Mouse (Mus musculus) forebrain, embryonic 12.5 days (tissue): ENCODE measurements around the gene Slc45a1. TPM values are rescaled to one million over a fixed set of nuclear protein-coding genes. Genes with fewer than 3 reads are reported as not detected.
A peak's percentile ranks its signal among the peaks of the same experiment; 100 is the strongest.

Experiments
- ATAC-seq: fragments of 200-750 bp; cut with Nextera tagmentation; 2 replicates; pipeline ENCODE4 v1.8.0; 2017; ENCODE audit warnings: moderate TSS enrichment; ENCODE audit not compliant: low FRiP score
- H3K27ac ChIP-seq: fragments of 300-500 bp; sonication (generic); 2 replicates; pipeline ENCODE4 v1.5.1; 2016; ENCODE audit warnings: mild to moderate bottlenecking
- H3K27me3 ChIP-seq: fragments of 300-500 bp; sonication (generic); 2 replicates; pipeline ENCODE4 v1.6.1; 2016; ENCODE audit warnings: mild to moderate bottlenecking
- H3K36me3 ChIP-seq: fragments of 300-500 bp; sonication (generic); replicated peaks from 2 replicates; pipeline ENCODE4 v1.6.1; 2016; ENCODE audit warnings: mild to moderate bottlenecking
- H3K4me1 ChIP-seq: fragments of 300-500 bp; sonication (generic); 2 replicates; pipeline ENCODE4 v1.6.1; 2016
- H3K4me2 ChIP-seq: fragments of 300-500 bp; sonication (generic); 2 replicates; pipeline ENCODE4 v1.6.1; 2016; ENCODE audit warnings: mild to moderate bottlenecking, moderate library complexity
- H3K4me3 ChIP-seq: fragments of 300-500 bp; sonication (generic); replicated peaks from 2 replicates; pipeline ENCODE4 v1.5.1; 2016; ENCODE audit warnings: mild to moderate bottlenecking
- H3K9ac ChIP-seq: fragments of 300-500 bp; sonication (generic); 2 replicates; pipeline ENCODE4 v1.6.1; 2016; ENCODE audit warnings: mild to moderate bottlenecking
- H3K9me3 ChIP-seq: fragments of 300-500 bp; sonication (generic); 2 replicates; pipeline ENCODE4 v1.6.1; 2016
- WGBS: fragments of 180-500 bp; shearing (Covaris S2); methylation state at CpG from one replicate; pipeline ENCODE4 v1.1.7; 2016; 5-methylcytosine and 5-hydroxymethylcytosine counted together
- polyA plus RNA-seq: library from polyadenylated mRNA; unstranded; fragments of >200 nt; fragmentation: Nextera tagmentation; extraction: Ambion mirVana; gene quantifications from 2 replicates; pipeline ENCODE4 v1.2.1, GENCODE M21; 2016

Gene Slc45a1
- polyA plus RNA-seq, 1 experiment from 2014 or later = 7.3 TPM

- WGBS = 96% methylated on average over 20 of the region's 20 CpGs
Measured at GRCm38 (mm10) chr4:150678789-150679188, 26.8 kb upstream of the Slc45a1 start.

DNA sequence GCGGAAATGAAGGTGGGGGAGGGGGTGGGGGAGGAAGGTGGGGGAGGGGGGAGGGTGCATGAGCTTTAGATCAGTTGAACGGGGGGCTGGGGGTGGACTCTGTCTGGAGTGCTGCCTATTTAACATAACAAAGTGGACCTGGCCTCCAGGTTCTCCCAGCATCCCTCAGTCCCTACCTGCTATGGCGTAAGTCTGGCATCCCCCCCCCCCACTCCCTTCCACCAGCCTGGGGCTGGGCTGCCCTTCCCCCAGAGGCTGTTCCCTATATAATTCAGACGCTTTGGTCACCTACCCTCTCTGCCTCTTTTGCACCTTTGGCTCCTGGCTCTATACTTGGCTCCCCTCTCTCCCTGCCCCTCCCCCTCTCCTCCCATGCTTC is 25.9 kb upstream of the Slc45a1 start:
- 0 out of 2 replicates have a peak, but pooled peaks cover 14% of the 10 kb centered on the region for H3K27me3 ChIP-seq
- no peak overlapping the region for H3K27ac ChIP-seq
- WGBS = 6% methylated on average over 4 of the region's 4 CpGs
- H3K4me1 ChIP-seq = peaks cover 11% of the 10 kb centered on the region
- no peak for ATAC-seq
- no peaks in the 10 kb centered on the region for H3K9me3 ChIP-seq
- no peaks in the 10 kb centered on the region for H3K36me3 ChIP-seq
- H3K4me2 ChIP-seq = 0 out of 2 replicates have a peak overlapping the region, but pooled peaks have one; percentile 17
- no peak overlapping the region for H3K4me3 ChIP-seq
- H3K9ac ChIP-seq = no peak overlapping the region

More at GRCm38 (mm10) chr4:150678789-150679188, 26.8 kb upstream of the Slc45a1 start:
- Histone ChIP-seq H3K9ac (no peak overlapping the region), H3K4me3 (no peak overlapping the region), H3K4me1 (peaks cover 11% of the 10 kb centered on the region), H3K4me2 (no peak overlapping the region), H3K27ac (no peak overlapping the region), H3K9me3 (no peaks in the 10 kb centered on the region), H3K27me3 (0 out of 2 replicates have a peak, but pooled peaks cover 6% of the 10 kb centered on the region), H3K36me3 (no peaks in the 10 kb centered on the region)
- ATAC-seq = no peak

- Histone ChIP-seq H3K4me2 (0 out of 2 replicates have a peak overlapping the region, but pooled peaks have one; percentile 17), H3K4me1 (peaks cover 11% of the 10 kb centered on the region), H3K27ac (no peak overlapping the region), H3K9me3 (no peaks in the 10 kb centered on the region), H3K9ac (no peak overlapping the region), H3K4me3 (no peak overlapping the region), H3K27me3 (0 out of 2 replicates have a peak, but pooled peaks cover 14% of the 10 kb centered on the region), H3K36me3 (no peaks in the 10 kb centered on the region)
- 14% methylated on average over 10 of the region's 10 CpGs for WGBS
- ATAC-seq = no peak
Measured at GRCm38 (mm10) chr4:150677126-150677845, 25.3 kb upstream of the Slc45a1 start.

DNA sequence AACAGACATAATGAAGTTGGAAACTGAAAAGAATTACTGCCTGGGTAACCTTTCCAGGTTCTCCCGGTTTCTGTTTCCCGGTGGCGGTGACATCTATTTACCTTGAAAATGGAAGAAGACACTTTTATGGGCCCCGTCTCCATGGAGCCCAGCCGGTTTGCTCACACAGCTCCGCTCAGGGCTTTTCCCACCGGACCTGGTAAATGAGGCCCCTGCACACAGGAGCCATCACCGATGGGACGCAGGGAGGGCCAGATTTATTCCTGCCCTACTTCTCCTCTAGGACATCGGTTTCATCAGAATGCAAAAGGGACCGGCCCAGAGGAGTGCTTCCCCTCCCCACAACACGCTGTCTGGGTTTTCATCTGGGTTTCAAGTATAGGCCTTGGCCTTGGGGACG is 24.1 kb upstream of the Slc45a1 start:
- WGBS = 91% methylated on average over 13 of the region's 13 CpGs
- peaks cover 11% of the 10 kb centered on the region for H3K4me1 ChIP-seq

GRCm38 (mm10) chr4:150675274-150675673 is 23.3 kb upstream of the Slc45a1 start:
- 91% methylated on average over 10 of the region's 10 CpGs for WGBS
- no peak overlapping the region for H3K4me3 ChIP-seq
- H3K27me3 ChIP-seq = 0 out of 2 replicates have a peak, but pooled peaks cover 14% of the 10 kb centered on the region
- H3K36me3 ChIP-seq = no peaks in the 10 kb centered on the region
- no peak overlapping the region for H3K27ac ChIP-seq
- ATAC-seq = no peak
- no peak overlapping the region for H3K9ac ChIP-seq
- H3K4me2 ChIP-seq = no peak overlapping the region
- no peaks in the 10 kb centered on the region for H3K9me3 ChIP-seq
- peaks cover 11% of the 10 kb centered on the region for H3K4me1 ChIP-seq

More for the DNA sequence above, 24.1 kb upstream of the Slc45a1 start:
- no peaks in the 10 kb centered on the region for H3K36me3 ChIP-seq
- H3K9ac ChIP-seq = no peak overlapping the region
- H3K27ac ChIP-seq = no peak overlapping the region
- no peak overlapping the region for H3K4me3 ChIP-seq
- H3K4me2 ChIP-seq = no peak overlapping the region
- H3K27me3 ChIP-seq = 0 out of 2 replicates have a peak, but pooled peaks cover 14% of the 10 kb centered on the region
- no peak for ATAC-seq
- H3K9me3 ChIP-seq = no peaks in the 10 kb centered on the region

DNA sequence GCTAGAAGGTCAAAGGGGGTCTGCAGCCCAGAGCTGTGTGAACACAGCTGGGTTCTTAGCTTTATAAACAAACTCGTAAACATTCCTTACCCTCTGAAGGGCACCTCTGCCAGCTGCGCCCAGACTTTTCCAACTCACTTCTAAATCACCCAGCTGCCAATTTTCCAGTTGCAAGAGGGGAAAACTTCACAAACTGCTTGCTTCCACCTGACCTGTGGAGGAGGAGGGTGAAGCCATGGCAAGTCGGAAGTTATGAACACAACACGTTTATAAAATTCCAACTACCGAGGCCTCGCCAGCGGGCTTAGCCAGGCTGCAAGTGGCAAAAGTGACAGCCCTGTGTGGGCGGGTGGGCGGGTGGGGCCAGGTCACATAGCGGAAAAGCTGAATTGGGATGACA is 13.8 kb upstream of the Slc45a1 start:
- ATAC-seq = no peak
- H3K4me2 ChIP-seq = no peak overlapping the region
- no peaks in the 10 kb centered on the region for H3K9me3 ChIP-seq
- H3K27me3 ChIP-seq = peaks cover 19% of the 10 kb centered on the region; the same call in 1 of the 2 replicates
- H3K4me1 ChIP-seq = peaks cover 11% of the 10 kb centered on the region
- H3K27ac ChIP-seq = no peak overlapping the region
- no peaks in the 10 kb centered on the region for H3K36me3 ChIP-seq
- no peak overlapping the region for H3K9ac ChIP-seq
- no peak overlapping the region for H3K4me3 ChIP-seq
- WGBS = 89% methylated on average over 10 of the region's 10 CpGs

DNA sequence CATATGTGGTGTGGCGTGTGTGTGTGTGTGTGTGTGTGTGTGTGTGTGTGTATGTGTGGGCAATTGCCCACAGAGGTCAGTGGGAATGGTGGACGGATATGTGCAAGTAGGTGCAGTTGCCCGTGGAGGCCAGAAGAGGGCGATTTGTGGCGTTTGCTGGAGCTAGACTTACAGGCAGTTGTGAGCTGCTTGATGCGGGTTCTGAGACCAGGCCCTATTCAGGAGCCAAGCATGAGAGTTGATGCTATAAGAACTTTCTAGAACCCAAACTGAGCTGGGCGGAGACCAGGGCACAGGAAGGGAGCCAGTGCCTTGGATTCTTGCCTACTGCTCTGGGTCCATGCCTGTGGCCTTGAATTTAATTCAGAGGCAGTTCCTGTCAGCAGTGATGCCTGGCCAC is 12.8 kb upstream of the Slc45a1 start:
- H3K27ac ChIP-seq = no peak overlapping the region
- WGBS = 85% methylated on average over 7 of the region's 7 CpGs

DNA sequence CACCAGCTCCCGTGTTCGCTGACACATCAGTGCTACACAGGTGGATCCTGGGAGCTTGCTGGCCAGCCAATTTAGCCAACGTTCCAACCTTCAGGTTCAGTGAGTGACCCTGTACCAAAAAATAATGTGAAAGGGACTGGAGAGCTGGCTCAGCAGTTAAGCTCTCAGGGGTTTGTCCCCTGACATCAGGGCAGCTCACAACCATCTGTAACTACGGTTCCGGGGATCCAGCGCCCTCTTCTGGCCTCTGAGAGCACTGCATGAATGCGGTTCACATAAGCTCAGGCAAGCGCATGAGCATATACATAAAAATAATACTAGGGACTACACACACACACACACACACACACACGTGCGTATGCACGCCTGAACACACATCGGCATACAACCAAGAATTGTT is 11.2 kb upstream of the Slc45a1 start:
- ATAC-seq = no peak
- WGBS = 52% methylated on average over 12 of the region's 12 CpGs
- H3K9ac ChIP-seq = no peak overlapping the region
- H3K4me3 ChIP-seq = no peak overlapping the region
- no peak overlapping the region for H3K27ac ChIP-seq
- no peak overlapping the region for H3K4me2 ChIP-seq
- H3K9me3 ChIP-seq = no peaks in the 10 kb centered on the region
- peaks cover 19% of the 10 kb centered on the region; the same call in 1 of the 2 replicates for H3K27me3 ChIP-seq
- H3K36me3 ChIP-seq = no peaks in the 10 kb centered on the region
- peaks cover 11% of the 10 kb centered on the region for H3K4me1 ChIP-seq

More for the DNA sequence above, 12.8 kb upstream of the Slc45a1 start:
- H3K9ac ChIP-seq = no peak overlapping the region
- peaks cover 11% of the 10 kb centered on the region for H3K4me1 ChIP-seq
- no peak overlapping the region for H3K4me3 ChIP-seq
- no peak overlapping the region for H3K4me2 ChIP-seq
- peaks cover 19% of the 10 kb centered on the region; the same call in 1 of the 2 replicates for H3K27me3 ChIP-seq
- no peak for ATAC-seq
- no peaks in the 10 kb centered on the region for H3K9me3 ChIP-seq
- H3K36me3 ChIP-seq = no peaks in the 10 kb centered on the region

- peak overlapping the region; percentile 37 for H3K4me2 ChIP-seq
- no peak overlapping the region for H3K9ac ChIP-seq
- peak overlapping the region; percentile 1; the same call in 1 of the 2 replicates for H3K4me3 ChIP-seq
- H3K36me3 ChIP-seq = no peaks in the 10 kb centered on the region
- H3K9me3 ChIP-seq = no peaks in the 10 kb centered on the region
- no peak overlapping the region for H3K27ac ChIP-seq
- 5% methylated on average over 13 of the region's 13 CpGs for WGBS
- peaks cover 19% of the 10 kb centered on the region; the same call in 1 of the 2 replicates for H3K27me3 ChIP-seq
- ATAC-seq = no peak
- H3K4me1 ChIP-seq = peaks cover 11% of the 10 kb centered on the region
Measured at GRCm38 (mm10) chr4:150661886-150662285, 9.9 kb upstream of the Slc45a1 start.

GRCm38 (mm10) chr4:150659926-150660610 is 8.1 kb upstream of the Slc45a1 start:
- Histone ChIP-seq H3K9me3 (no peaks in the 10 kb centered on the region), H3K27ac (no peak overlapping the region), H3K27me3 (peaks cover 21% of the 10 kb centered on the region; the same call in 1 of the 2 replicates), H3K9ac (no peak overlapping the region), H3K36me3 (no peaks in the 10 kb centered on the region), H3K4me3 (no peak overlapping the region), H3K4me1 (peaks cover 14% of the 10 kb centered on the region), H3K4me2 (no peak overlapping the region)
- 78% methylated on average over 9 of the region's 9 CpGs for WGBS
- ATAC-seq = no peak

GRCm38 (mm10) chr4:150656504-150656903 is 4.5 kb upstream of the Slc45a1 start:
- 86% methylated on average over 6 of the region's 6 CpGs for WGBS
- Histone ChIP-seq H3K4me2 (no peak overlapping the region), H3K27me3 (peaks cover 37% of the 10 kb centered on the region), H3K27ac (no peak overlapping the region), H3K36me3 (no peaks in the 10 kb centered on the region), H3K4me3 (no peak overlapping the region), H3K9me3 (no peaks in the 10 kb centered on the region), H3K9ac (no peak overlapping the region), H3K4me1 (peaks cover 12% of the 10 kb centered on the region)
- no peak for ATAC-seq

DNA sequence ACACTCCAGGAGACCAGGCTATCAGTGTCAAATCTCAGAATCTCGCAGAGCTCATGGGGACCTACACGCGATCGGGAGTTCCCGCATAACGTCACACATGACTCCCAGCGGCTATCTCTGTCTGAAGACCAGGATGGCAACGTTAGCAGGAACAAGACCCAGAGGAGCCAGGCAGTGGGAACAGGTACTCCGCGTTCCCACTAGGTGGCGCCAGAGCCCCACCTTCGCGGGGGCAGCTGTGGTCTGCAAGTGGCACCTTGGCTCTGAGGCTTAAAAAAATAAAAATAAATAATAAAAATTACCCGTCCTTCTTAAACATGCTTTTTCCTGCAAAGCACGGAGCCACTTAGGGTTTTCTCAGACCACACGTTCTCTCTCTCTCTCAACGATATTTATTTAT is 4.0 kb upstream of the Slc45a1 start:
- Histone ChIP-seq H3K4me2 (peak overlapping the region; percentile 32), H3K4me3 (no peak overlapping the region)

More for the DNA sequence above, 4.0 kb upstream of the Slc45a1 start:
- H3K27me3 ChIP-seq = peaks cover 37% of the 10 kb centered on the region
- H3K4me1 ChIP-seq = peaks cover 7% of the 10 kb centered on the region
- H3K9me3 ChIP-seq = no peaks in the 10 kb centered on the region
- WGBS = 5% methylated on average over 17 of the region's 17 CpGs
- H3K27ac ChIP-seq = no peak overlapping the region
- H3K36me3 ChIP-seq = no peaks in the 10 kb centered on the region
- H3K9ac ChIP-seq = no peak overlapping the region
- ATAC-seq = peak; percentile 73
